8 mouse cellular contexts compared by ENCODE assay signal in the genomic region with DNA sequence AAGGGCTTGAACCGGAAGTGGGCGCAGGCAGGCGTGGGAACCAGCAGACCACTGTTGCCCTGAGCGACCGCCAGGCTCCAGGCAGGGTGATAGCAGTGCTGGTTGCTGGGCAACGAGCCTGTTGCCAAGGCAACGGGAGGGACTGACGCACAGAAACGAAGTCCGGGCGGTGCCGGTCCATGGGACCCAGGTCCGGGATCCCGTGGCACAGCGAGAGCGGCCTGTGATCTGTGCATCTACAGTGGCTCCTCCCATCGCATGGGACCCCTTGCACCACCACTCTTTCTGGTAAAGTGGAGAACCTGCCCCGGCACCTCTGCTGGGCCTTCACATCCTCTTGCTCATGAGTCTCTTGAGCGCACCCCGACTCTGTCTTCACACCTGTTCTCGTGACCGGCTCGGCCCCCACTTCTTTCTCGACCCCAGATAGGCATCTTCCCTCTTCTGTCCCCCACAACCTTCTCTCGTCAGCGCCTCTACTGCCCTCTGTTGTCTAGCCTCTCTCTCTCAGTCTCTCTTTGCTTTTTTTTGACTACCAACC. TPM values are rescaled to one million over a fixed set of nuclear protein-coding genes. Genes with fewer than 3 reads are reported as not detected.
DNase-seq lines count a peak whose midpoint lies in the region; ATAC-seq and TF ChIP-seq lines count a peak whose summit lies in the region.

No protein-coding gene starts in this region.

- peaks cover 17% of the 10 kb centered on the region for H3K4me1 ChIP-seq in forebrain, embryonic 13.5 days
- peaks cover 3% of the 10 kb centered on the region for H3K4me1 ChIP-seq in liver, embryonic 16.5 days (ENCODE audit: control insufficient read depth, low read depth, low read length)
- peaks cover 6% of the 10 kb centered on the region for H3K4me1 ChIP-seq in neural tube, embryonic 14.5 days (ENCODE audit: control insufficient read depth, insufficient read depth, low read length)

- H3K36me3 ChIP-seq in forebrain, embryonic 13.5 days (ENCODE audit: poor library complexity, severe bottlenecking): peaks cover 5% of the 10 kb centered on the region; the same call in 1 of the 2 replicates
- no peaks in the 10 kb centered on the region for H3K36me3 ChIP-seq in liver, embryonic 16.5 days (ENCODE audit: control insufficient read depth, insufficient read depth)
- 0 out of 2 replicates have a peak, but pooled peaks cover 4% of the 10 kb centered on the region for H3K36me3 ChIP-seq in neural tube, embryonic 14.5 days (ENCODE audit: control insufficient read depth, insufficient read depth, low read length)

- 0% methylated on average over 26 of the region's 26 CpGs for WGBS in forebrain, embryonic 13.5 days
- WGBS in liver, embryonic 16.5 days (ENCODE audit: insufficient replicate concordance): 5% methylated on average over 26 of the region's 26 CpGs
- WGBS in neural tube, embryonic 14.5 days: under 1% methylated on average over 26 of the region's 26 CpGs

- peak; percentile 49 for TF ChIP-seq CTCF in layer of hippocampus, adult 2 months (conservative IDR thresholded peaks at IDR 0.05)

- H3K4me3 ChIP-seq in forebrain, embryonic 13.5 days: peak overlapping the region; percentile 46
- H3K4me3 ChIP-seq in layer of hippocampus, adult 2 months: peak overlapping the region; percentile 72
- no peak overlapping the region for H3K4me3 ChIP-seq in liver, embryonic 16.5 days (ENCODE audit: low read depth, low read length)
- H3K4me3 ChIP-seq in neural tube, embryonic 14.5 days (ENCODE audit: low read depth, low read length): peak overlapping the region; percentile 43

- no peaks in the 10 kb centered on the region for H3K27me3 ChIP-seq in forebrain, embryonic 13.5 days
- peaks cover 11% of the 10 kb centered on the region for H3K27me3 ChIP-seq in liver, embryonic 16.5 days (ENCODE audit: control insufficient read depth, insufficient read depth, low read depth, low read length)
- H3K27me3 ChIP-seq in neural tube, embryonic 14.5 days (ENCODE audit: control insufficient read depth, insufficient read depth, low read length): no peaks in the 10 kb centered on the region

- peak; percentile 5 to 34 for DNase-seq in B cell, adult 2 months
- peak; percentile 80 for DNase-seq in cerebellum, adult 11 months
- peak; percentile 77 for DNase-seq in heart, postnatal 4 days
- DNase-seq in layer of hippocampus, adult 2 months (ENCODE audit: low spot score in 2 of 2): peak; percentile 95 to 96
- DNase-seq in spleen, postnatal 14 days (ENCODE audit: low spot score in 2 of 2): no peak

- no peaks in the 10 kb centered on the region for H3K9me3 ChIP-seq in forebrain, embryonic 13.5 days (replicated peaks)
- no peaks in the 10 kb centered on the region for H3K9me3 ChIP-seq in liver, embryonic 16.5 days (replicated peaks; ENCODE audit: control insufficient read depth, low read length)
- H3K9me3 ChIP-seq in neural tube, embryonic 14.5 days (ENCODE audit: control insufficient read depth, low read length): no peaks in the 10 kb centered on the region

- ATAC-seq in forebrain, embryonic 13.5 days: peak; percentile 91
- 0 out of 2 replicates have a peak, but pooled peaks have one; percentile 21 for ATAC-seq in liver, embryonic 16.5 days (ENCODE audit: low read depth)
- ATAC-seq in neural tube, embryonic 14.5 days (ENCODE audit: low read depth): peak; percentile 90

- peak overlapping the region; percentile 78 for H3K4me2 ChIP-seq in forebrain, embryonic 13.5 days
- no peak overlapping the region for H3K4me2 ChIP-seq in liver, embryonic 16.5 days (ENCODE audit: low read depth, low read length)
- peak overlapping the region; percentile 73 for H3K4me2 ChIP-seq in neural tube, embryonic 14.5 days (ENCODE audit: low read depth, low read length)

- H3K27ac ChIP-seq in forebrain, embryonic 13.5 days: peak overlapping the region; percentile 67
- H3K27ac ChIP-seq in layer of hippocampus, adult 2 months: peak overlapping the region; percentile 98
- H3K27ac ChIP-seq in liver, embryonic 16.5 days (ENCODE audit: low read length): no peak overlapping the region
- H3K27ac ChIP-seq in neural tube, embryonic 14.5 days (ENCODE audit: low read depth, low read length): peak overlapping the region; percentile 87

- peak overlapping the region; percentile 62 for H3K9ac ChIP-seq in forebrain, embryonic 13.5 days
- no peak overlapping the region for H3K9ac ChIP-seq in liver, embryonic 16.5 days (ENCODE audit: low read depth, low read length)
- peak overlapping the region; percentile 52 for H3K9ac ChIP-seq in neural tube, embryonic 14.5 days (replicated peaks; ENCODE audit: low read depth, low read length)

RNA-seq across cellular contexts. Expression of a gene that starts 0.7 kb away (rescaled TPM):
- 64.0 and 86.3 TPM in 2 replicates for polyA plus RNA-seq in forebrain, embryonic 13.5 days (2015; fragmentation: Nextera tagmentation; extraction: Ambion mirVana)
- 1 to 10 TPM; 1.1 to 1.5 TPM for total RNA-seq in heart, postnatal 4 days (2021)
- total RNA-seq in layer of hippocampus, adult 2 months (2021): 100 to 1,000 TPM; 199 to 217 TPM
- polyA plus RNA-seq in liver, embryonic 16.5 days (2015; fragmentation: Nextera tagmentation; extraction: Ambion mirVana): 0.48 and 0.52 TPM in 2 replicates
- polyA plus RNA-seq in neural tube, embryonic 14.5 days (2014; fragmentation: Nextera tagmentation; extraction: Ambion mirVana): 71.5 and 79.9 TPM in 2 replicates

RNA-seq across cellular contexts. Expression of a gene that starts 14.4 kb away (rescaled TPM):
- polyA plus RNA-seq in forebrain, embryonic 13.5 days (2015; fragmentation: Nextera tagmentation; extraction: Ambion mirVana): 1.4 and 2.0 TPM in 2 replicates
- under 1 TPM; 0.41 to 0.57 TPM for total RNA-seq in heart, postnatal 4 days (2021)
- under 1 TPM; 0.47 to 0.64 TPM for total RNA-seq in layer of hippocampus, adult 2 months (2021)
- polyA plus RNA-seq in liver, embryonic 16.5 days (2015; fragmentation: Nextera tagmentation; extraction: Ambion mirVana): 0.16 and 0.19 TPM in 2 replicates
- polyA plus RNA-seq in neural tube, embryonic 14.5 days (2014; fragmentation: Nextera tagmentation; extraction: Ambion mirVana): 0.66 and 0.91 TPM in 2 replicates

RNA-seq across cellular contexts. Expression of a gene that starts 22.6 kb away (rescaled TPM):
- polyA plus RNA-seq in forebrain, embryonic 13.5 days (2015; fragmentation: Nextera tagmentation; extraction: Ambion mirVana): 0.89 and 4.9 TPM in 2 replicates
- total RNA-seq in heart, postnatal 4 days (2021): 1,000 to 10,000 TPM; 4,693 to 5,168 TPM
- total RNA-seq in layer of hippocampus, adult 2 months (2021): under 1 TPM in 1 of 2 experiments, not detected in 1; 0.64 TPM
- 0.32 and 0.40 TPM in 2 replicates for polyA plus RNA-seq in liver, embryonic 16.5 days (2015; fragmentation: Nextera tagmentation; extraction: Ambion mirVana)
- 0.84 and 2.0 TPM in 2 replicates for polyA plus RNA-seq in neural tube, embryonic 14.5 days (2014; fragmentation: Nextera tagmentation; extraction: Ambion mirVana)

RNA-seq across cellular contexts. Expression of a gene that starts 30.5 kb away (rescaled TPM):
- 3.9 and 5.7 TPM in 2 replicates for polyA plus RNA-seq in forebrain, embryonic 13.5 days (2015; fragmentation: Nextera tagmentation; extraction: Ambion mirVana)
- 10 to 100 TPM; 48.7 to 59.0 TPM for total RNA-seq in heart, postnatal 4 days (2021)
- total RNA-seq in layer of hippocampus, adult 2 months (2021): 1 to 10 TPM; 1.7 to 4.0 TPM
- 9.3 and 15.2 TPM in 2 replicates for polyA plus RNA-seq in liver, embryonic 16.5 days (2015; fragmentation: Nextera tagmentation; extraction: Ambion mirVana)
- 2.8 and 4.9 TPM in 2 replicates for polyA plus RNA-seq in neural tube, embryonic 14.5 days (2014; fragmentation: Nextera tagmentation; extraction: Ambion mirVana)

RNA-seq across cellular contexts. Expression of a gene that starts 45.2 kb away (rescaled TPM):
- polyA plus RNA-seq in forebrain, embryonic 13.5 days (2015; fragmentation: Nextera tagmentation; extraction: Ambion mirVana): 33.8 and 36.8 TPM in 2 replicates
- 10 to 100 TPM; 89.8 to 92.3 TPM for total RNA-seq in heart, postnatal 4 days (2021)
- 100 to 1,000 TPM; 157 to 161 TPM for total RNA-seq in layer of hippocampus, adult 2 months (2021)
- polyA plus RNA-seq in liver, embryonic 16.5 days (2015; fragmentation: Nextera tagmentation; extraction: Ambion mirVana): 6.9 and 8.0 TPM in 2 replicates
- 48.6 and 52.4 TPM in 2 replicates for polyA plus RNA-seq in neural tube, embryonic 14.5 days (2014; fragmentation: Nextera tagmentation; extraction: Ambion mirVana)

Comparison
In these comparisons a context has a peak if more than half of its experiments do, and no peak if none do; other contexts are left out.
1. DNase-seq: peak in B cell, adult 2 months (2 of 2), cerebellum, adult 11 months (single experiment), heart, postnatal 4 days (single experiment) and layer of hippocampus, adult 2 months (2 of 2); none in spleen, postnatal 14 days (0 of 2).
2. ATAC-seq: peak in every context shown above with its lines; median percentile 91 in forebrain, embryonic 13.5 days; 90 in neural tube, embryonic 14.5 days; 21 in liver, embryonic 16.5 days.
3. RNA of a gene that starts 0.7 kb away (polyA plus RNA-seq): 71.5 to 79.9 TPM in neural tube, embryonic 14.5 days and 64.0 to 86.3 TPM in forebrain, embryonic 13.5 days; 0.48 to 0.52 TPM in liver, embryonic 16.5 days; every median in the first group is over 10 times any median in the second.